Mouse (Mus musculus) hindbrain, embryonic 13.5 days (tissue): ENCODE measurements at regions not wholly inside any gene's neighbourhood (a gene's known extent, or its start where the extent isn't known, plus 50 kb on each side); places are given as distances from the start of the nearest gene placed in this dataset.

Source experiments
- ATAC-seq: fragments of 200-750 bp; cut with Nextera tagmentation; 2 replicates; pipeline ENCODE4 v1.8.0; 2017; ENCODE audit warnings: moderate TSS enrichment; ENCODE audit not compliant: low FRiP score
- H3K27ac ChIP-seq: fragments of 300-500 bp; sonication (generic); 2 replicates; pipeline ENCODE4 v1.5.1; 2015; ENCODE audit warnings: inconsistent platforms, mild to moderate bottlenecking, moderate library complexity
- H3K27me3 ChIP-seq: fragments of 300-500 bp; sonication (generic); 2 replicates; pipeline ENCODE4 v1.6.1; 2015; ENCODE audit warnings: mild to moderate bottlenecking, inconsistent platforms
- H3K36me3 ChIP-seq: fragments of 300-500 bp; sonication (generic); 2 replicates; pipeline ENCODE4 v1.6.1; 2015; ENCODE audit warnings: mild to moderate bottlenecking, inconsistent platforms
- H3K4me1 ChIP-seq: fragments of 300-500 bp; sonication (generic); replicated peaks from 2 replicates; pipeline ENCODE4 v1.6.1; 2015; ENCODE audit warnings: inconsistent platforms
- H3K4me2 ChIP-seq: fragments of 300-500 bp; sonication (generic); 2 replicates; pipeline ENCODE4 v1.6.1; 2015; ENCODE audit warnings: inconsistent platforms, mild to moderate bottlenecking, moderate library complexity
- H3K4me3 ChIP-seq: fragments of 300-500 bp; sonication (generic); 2 replicates; pipeline ENCODE4 v1.5.1; 2015; ENCODE audit warnings: mild to moderate bottlenecking, inconsistent platforms
- H3K9ac ChIP-seq: fragments of 300-500 bp; sonication (generic); 2 replicates; pipeline ENCODE4 v1.6.1; 2015; ENCODE audit warnings: mild to moderate bottlenecking, inconsistent platforms
- H3K9me3 ChIP-seq: fragments of 300-500 bp; sonication (generic); 2 replicates; pipeline ENCODE4 v1.6.1; 2016; ENCODE audit warnings: inconsistent platforms
- WGBS: fragments of 180-500 bp; shearing (Covaris S2); methylation state at CpG from one replicate; pipeline ENCODE4 v1.1.7; 2015; 5-methylcytosine and 5-hydroxymethylcytosine counted together

DNA sequence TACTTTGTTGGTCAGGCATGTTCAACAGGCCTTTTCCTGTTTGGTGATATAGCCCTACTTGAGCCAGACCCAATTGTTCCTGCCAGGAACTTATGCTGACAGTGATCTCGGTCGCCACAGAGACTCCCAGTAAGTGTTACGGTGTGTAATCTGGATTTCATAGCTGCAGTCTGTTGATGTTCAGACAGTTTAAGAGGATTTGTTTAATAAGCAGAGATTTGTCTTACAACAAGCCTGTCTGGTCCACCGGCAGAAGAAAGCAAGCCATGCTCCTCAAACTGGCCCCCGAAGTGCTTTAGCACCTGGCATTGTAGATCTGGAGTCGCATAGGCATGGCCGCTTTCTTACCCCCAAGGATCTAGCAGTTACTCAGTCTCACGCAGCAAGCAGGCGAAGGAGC, 150.0 kb upstream of the Lcorl start:
- Histone ChIP-seq H3K4me3 (no peak overlapping the region), H3K27me3 (no peaks in the 10 kb centered on the region), H3K4me2 (no peak overlapping the region), H3K9me3 (no peaks in the 10 kb centered on the region), H3K4me1 (no peaks in the 10 kb centered on the region), H3K9ac (no peak overlapping the region), H3K27ac (no peak overlapping the region), H3K36me3 (no peaks in the 10 kb centered on the region)
- no peak for ATAC-seq
- WGBS = 93% methylated on average over 9 of the region's 9 CpGs

DNA sequence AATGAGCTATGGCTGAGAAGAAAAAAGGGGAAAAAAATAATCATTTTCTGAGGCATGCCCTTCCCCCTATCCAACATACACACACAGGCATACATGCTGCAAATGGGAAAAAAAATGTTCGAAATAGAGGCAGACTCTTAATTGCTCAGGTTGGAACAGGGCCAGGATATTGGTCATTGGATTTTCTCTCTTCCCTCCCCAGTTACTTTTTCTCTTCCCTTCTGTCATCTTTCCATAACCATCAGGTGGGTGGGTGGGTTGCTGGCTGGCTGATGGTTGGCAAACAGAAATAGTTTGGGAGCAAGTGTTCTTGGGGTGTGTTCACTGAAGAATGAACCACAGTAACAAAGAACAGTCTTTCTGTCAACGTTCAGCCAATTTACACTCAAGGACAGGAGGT, 149.3 kb upstream of the Lcorl start:
- WGBS = 80% methylated on average over 2 of the region's 2 CpGs
- Histone ChIP-seq H3K4me1 (no peaks in the 10 kb centered on the region), H3K27me3 (no peaks in the 10 kb centered on the region), H3K4me2 (no peak overlapping the region), H3K9ac (no peak overlapping the region), H3K9me3 (no peaks in the 10 kb centered on the region), H3K36me3 (no peaks in the 10 kb centered on the region), H3K4me3 (no peak overlapping the region), H3K27ac (no peak overlapping the region)
- no peak for ATAC-seq

DNA sequence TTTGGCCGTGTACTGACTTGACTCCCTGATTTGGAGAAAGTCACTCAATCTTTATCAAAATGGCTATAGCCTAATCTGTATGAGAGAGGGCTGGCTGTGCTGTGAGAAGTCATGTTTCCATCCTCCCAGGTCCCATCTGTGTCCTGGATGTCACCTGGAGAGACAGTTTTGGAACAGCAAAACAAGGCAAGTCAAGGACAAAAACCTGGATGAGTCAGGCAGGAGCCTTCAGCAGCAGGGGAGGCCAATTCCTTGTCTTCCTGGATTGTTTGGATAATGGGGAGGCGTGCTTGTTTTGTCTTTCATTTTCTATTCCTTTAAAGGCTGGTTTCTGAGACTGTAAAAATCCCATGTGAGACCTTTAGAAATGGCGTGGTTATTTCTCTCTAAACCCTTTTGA, 148.8 kb upstream of the Lcorl start:
- no peaks in the 10 kb centered on the region for H3K9me3 ChIP-seq
- no peaks in the 10 kb centered on the region for H3K4me1 ChIP-seq
- H3K27me3 ChIP-seq = no peaks in the 10 kb centered on the region
- ATAC-seq = no peak
- no peak overlapping the region for H3K27ac ChIP-seq
- WGBS = 82% methylated on average over 3 of the region's 3 CpGs
- H3K4me2 ChIP-seq = no peak overlapping the region
- no peak overlapping the region for H3K4me3 ChIP-seq
- H3K9ac ChIP-seq = no peak overlapping the region
- no peaks in the 10 kb centered on the region for H3K36me3 ChIP-seq

DNA sequence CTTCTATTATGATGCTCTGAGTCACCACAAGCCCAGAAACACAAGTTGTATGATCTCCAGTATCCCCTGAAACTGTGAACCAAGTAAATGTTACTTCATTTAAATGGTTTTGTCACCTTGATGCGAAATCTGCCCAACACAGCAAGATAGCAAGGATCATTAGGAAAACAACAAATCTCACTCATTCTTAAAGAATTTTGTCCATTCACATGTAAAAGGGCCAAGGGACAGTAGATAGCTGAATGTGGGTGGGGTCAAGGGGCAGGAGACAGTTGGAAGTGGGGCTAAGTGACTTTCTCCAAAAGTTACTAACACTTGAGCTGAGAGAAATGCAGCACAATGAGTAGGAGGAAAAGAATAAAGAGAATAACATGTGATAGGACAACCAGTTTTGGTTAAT, 148.2 kb upstream of the Lcorl start:
- Histone ChIP-seq H3K4me1 (no peaks in the 10 kb centered on the region), H3K9ac (no peak overlapping the region), H3K4me2 (no peak overlapping the region), H3K4me3 (no peak overlapping the region), H3K27ac (no peak overlapping the region), H3K9me3 (no peaks in the 10 kb centered on the region), H3K27me3 (no peaks in the 10 kb centered on the region), H3K36me3 (no peaks in the 10 kb centered on the region)
- 92% methylated on average over 1 of the region's 1 CpGs for WGBS
- no peak for ATAC-seq

DNA sequence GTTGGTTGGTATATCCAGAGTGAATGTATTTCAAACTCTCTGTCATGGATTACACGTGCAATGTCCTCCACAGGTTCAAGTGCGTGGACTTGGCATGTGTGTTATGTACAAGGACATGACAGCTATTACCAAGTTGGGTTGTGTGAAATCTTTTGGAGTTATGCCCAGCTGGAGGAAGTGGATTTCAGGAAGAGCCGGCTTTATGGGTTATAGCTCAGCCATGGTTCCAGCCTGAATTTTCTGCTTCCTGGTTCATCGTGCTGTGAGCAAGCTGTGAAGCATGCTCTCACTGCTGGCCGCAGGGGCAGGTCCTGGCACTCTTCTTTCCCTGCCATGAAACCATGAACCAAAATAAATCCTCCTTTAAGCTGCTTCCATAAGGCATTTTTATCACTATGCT, 144.6 kb upstream of the Lcorl start:
- H3K27me3 ChIP-seq = no peaks in the 10 kb centered on the region
- WGBS = 96% methylated on average over 5 of the region's 5 CpGs
- H3K4me2 ChIP-seq = no peak overlapping the region
- H3K9me3 ChIP-seq = no peaks in the 10 kb centered on the region
- no peak overlapping the region for H3K9ac ChIP-seq
- no peaks in the 10 kb centered on the region for H3K4me1 ChIP-seq
- H3K36me3 ChIP-seq = no peaks in the 10 kb centered on the region
- ATAC-seq = no peak
- no peak overlapping the region for H3K27ac ChIP-seq
- H3K4me3 ChIP-seq = no peak overlapping the region

DNA sequence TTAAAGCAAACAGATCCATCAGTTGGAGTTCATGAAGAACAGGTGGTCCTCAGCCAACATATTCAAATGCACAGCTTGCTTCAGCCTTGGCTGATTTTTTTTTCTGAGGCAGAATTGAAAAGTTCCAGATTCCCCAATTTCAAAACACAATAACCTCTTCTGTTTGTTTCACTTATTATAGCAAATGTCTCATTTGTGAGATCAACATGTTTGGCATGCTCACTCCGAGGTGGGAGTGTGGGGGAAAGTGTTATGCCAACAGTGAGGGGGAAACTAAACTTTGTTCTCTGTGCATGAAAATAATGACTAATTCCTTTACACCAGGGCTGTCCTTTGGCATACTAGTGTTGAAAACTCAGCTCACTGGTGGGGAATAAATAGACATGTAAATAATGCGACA, 100.4 kb upstream of the Lcorl start:
- Histone ChIP-seq H3K27me3 (no peaks in the 10 kb centered on the region), H3K36me3 (no peaks in the 10 kb centered on the region), H3K4me2 (no peak overlapping the region), H3K27ac (no peak overlapping the region), H3K9me3 (no peaks in the 10 kb centered on the region), H3K4me3 (no peak overlapping the region), H3K4me1 (no peaks in the 10 kb centered on the region), H3K9ac (no peak overlapping the region)
- ATAC-seq = no peak
- 81% methylated on average over 2 of the region's 2 CpGs for WGBS

DNA sequence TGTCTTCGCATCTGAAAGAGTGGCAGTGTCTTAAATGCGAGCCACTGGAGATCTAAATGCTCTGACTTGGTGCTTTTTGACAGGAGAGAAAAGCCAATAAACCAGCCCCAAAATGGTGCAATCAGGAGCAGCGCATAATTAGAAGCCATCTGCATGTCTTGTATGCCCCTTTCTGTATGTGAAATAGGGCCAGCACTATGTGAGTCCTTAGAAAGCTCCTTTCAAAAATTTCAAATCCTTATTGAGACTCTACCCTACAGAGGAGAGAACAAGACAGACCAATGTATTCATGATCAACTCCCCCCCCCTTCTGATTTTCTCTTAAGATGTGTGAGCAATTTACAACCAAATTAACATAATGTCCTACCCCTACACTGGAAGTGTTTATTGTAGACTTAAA, 86.6 kb upstream of the Lcorl start:
- Histone ChIP-seq H3K27me3 (no peaks in the 10 kb centered on the region), H3K27ac (no peak overlapping the region), H3K36me3 (no peaks in the 10 kb centered on the region), H3K4me1 (no peaks in the 10 kb centered on the region), H3K4me3 (no peak overlapping the region), H3K9ac (no peak overlapping the region), H3K4me2 (no peak overlapping the region), H3K9me3 (no peaks in the 10 kb centered on the region)
- WGBS = 84% methylated on average over 3 of the region's 3 CpGs
- no peak for ATAC-seq

DNA sequence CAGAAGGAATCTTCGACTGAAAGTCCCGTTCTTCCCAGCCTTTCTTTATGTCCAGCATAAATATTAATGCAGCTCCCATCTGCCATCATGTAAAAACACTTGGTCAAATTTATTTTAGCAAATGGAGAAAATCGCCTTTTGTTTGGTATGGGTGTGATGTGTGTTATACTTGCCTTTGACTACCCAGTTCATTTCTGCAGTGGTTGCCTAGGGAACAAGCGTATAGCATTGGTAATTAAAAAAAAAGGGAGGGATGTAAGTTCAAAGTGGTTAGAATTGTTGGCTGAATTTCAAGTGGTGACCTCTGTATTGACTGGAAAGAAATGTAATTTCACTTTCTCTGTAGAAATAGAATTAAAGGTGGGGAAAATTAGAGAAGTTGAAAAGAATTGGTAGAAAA, 75.6 kb upstream of the Lcorl start:
- H3K27ac ChIP-seq = no peak overlapping the region
- H3K4me3 ChIP-seq = no peak overlapping the region
- peaks cover 8% of the 10 kb centered on the region; the same call in 1 of the 2 replicates for H3K4me1 ChIP-seq
- H3K27me3 ChIP-seq = no peaks in the 10 kb centered on the region
- no peaks in the 10 kb centered on the region for H3K36me3 ChIP-seq
- no peak overlapping the region for H3K9ac ChIP-seq
- no peak overlapping the region for H3K4me2 ChIP-seq
- no peak for ATAC-seq
- H3K9me3 ChIP-seq = no peaks in the 10 kb centered on the region
- WGBS = 47% methylated on average over 4 of the region's 4 CpGs

DNA sequence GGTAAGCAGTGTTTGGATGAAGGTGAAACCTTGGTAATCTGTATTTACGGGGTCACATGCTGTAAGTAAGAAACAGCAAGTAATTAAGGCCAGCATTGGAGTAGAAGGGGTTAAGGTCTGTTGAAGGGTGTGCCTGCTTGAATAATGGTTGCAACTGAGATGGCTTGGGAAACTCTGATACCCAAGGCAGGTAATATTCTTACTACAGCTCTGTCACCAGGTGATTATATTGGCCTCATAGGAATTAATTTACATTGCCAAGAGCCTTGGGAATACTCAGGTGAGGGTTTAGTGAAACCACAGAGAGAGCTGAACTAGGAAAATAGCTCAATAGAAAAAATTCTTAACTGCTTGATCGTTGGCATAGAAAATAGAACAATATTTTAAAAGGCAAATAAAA, 73.8 kb upstream of the Lcorl start:
- H3K36me3 ChIP-seq = no peaks in the 10 kb centered on the region
- WGBS = 81% methylated on average over 2 of the region's 2 CpGs
- H3K4me2 ChIP-seq = no peak overlapping the region
- no peak overlapping the region for H3K4me3 ChIP-seq
- ATAC-seq = no peak
- H3K9ac ChIP-seq = no peak overlapping the region
- no peaks in the 10 kb centered on the region for H3K27me3 ChIP-seq
- H3K4me1 ChIP-seq = peaks cover 8% of the 10 kb centered on the region; the same call in 1 of the 2 replicates
- no peak overlapping the region for H3K27ac ChIP-seq
- H3K9me3 ChIP-seq = no peaks in the 10 kb centered on the region

DNA sequence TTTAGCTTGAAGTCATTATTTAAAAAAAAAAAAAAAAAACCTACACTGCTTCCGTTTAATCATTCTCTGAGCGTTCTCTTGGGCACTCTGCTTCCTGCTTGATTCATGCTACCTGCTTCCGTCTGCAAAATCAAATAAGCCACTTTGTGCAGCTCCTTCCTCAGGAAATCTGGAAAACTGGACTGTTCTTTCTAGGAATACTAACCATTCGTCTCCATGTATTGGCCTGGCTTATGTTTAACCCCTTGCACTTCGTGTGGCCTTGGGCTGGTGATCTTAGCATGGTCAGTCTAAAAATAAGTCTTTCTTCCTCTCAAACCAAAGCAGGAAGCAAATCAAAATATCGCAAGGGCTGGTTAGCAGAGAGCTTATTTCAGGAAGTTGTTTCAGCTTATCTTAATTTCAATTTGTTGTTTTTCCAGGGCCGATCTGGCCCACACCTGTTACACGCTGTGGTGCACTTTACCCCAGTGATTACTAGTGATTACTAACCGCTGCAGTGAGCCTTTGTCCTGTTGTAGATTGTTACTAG, 68.5 kb upstream of the Lcorl start:
- Histone ChIP-seq H3K36me3 (no peaks in the 10 kb centered on the region), H3K4me1 (no peaks in the 10 kb centered on the region), H3K9ac (no peak overlapping the region), H3K27me3 (no peaks in the 10 kb centered on the region), H3K4me3 (no peak overlapping the region), H3K9me3 (no peaks in the 10 kb centered on the region), H3K27ac (no peak overlapping the region), H3K4me2 (no peak overlapping the region)
- WGBS = 77% methylated on average over 9 of the region's 9 CpGs
- ATAC-seq = no peak

DNA sequence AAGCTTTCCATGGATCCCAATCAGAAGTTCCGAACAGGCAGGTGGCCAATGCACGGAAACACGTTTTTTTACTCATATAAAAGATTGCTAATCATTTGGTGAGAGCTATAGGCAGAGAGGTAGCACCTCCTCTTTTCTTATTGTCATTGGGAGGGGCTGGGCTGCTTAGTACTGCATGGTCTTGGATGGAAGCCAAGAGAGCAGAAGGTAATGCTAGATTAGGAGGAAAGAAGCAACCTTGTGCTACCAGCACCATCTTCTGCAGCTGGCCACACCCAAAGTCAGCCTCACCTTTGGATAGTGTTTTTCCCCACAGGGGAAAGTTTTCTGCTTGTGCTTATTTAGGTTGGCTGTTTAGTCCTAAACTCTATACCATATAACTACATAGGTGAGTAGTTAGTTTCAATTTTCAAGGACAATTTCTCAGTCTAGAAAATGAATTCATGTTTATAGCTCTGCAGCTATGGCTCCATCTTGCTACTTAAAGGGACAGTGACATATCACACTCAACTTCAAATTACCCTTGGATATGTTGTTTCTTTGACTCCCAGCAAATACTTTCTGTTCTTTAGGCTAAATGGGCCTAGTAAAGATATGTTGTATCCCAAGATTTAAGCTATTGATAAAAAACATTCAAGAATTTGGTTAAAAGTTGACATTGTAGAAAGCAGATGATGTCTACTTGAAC, 66.6 kb upstream of the Lcorl start:
- Histone ChIP-seq H3K27me3 (no peaks in the 10 kb centered on the region), H3K4me2 (no peak overlapping the region), H3K9me3 (no peaks in the 10 kb centered on the region), H3K36me3 (no peaks in the 10 kb centered on the region), H3K27ac (no peak overlapping the region), H3K4me1 (no peaks in the 10 kb centered on the region), H3K4me3 (no peak overlapping the region), H3K9ac (no peak overlapping the region)
- no peak for ATAC-seq
- WGBS = 90% methylated on average over 3 of the region's 3 CpGs
